Mouse (Mus musculus) kidney, postnatal 25 days (tissue): ENCODE results near the gene Pigo.
A peak's percentile ranks its signal among the peaks of the same experiment; 100 is the strongest.

ENCODE experiments used
- DNase-seq, 2 experiments: peaks; one replicate each; pipeline ENCODE4 v3.0.0; 2021; ENCODE audit warnings: mixed read lengths in 2 of 2

Gene Pigo

DNA sequence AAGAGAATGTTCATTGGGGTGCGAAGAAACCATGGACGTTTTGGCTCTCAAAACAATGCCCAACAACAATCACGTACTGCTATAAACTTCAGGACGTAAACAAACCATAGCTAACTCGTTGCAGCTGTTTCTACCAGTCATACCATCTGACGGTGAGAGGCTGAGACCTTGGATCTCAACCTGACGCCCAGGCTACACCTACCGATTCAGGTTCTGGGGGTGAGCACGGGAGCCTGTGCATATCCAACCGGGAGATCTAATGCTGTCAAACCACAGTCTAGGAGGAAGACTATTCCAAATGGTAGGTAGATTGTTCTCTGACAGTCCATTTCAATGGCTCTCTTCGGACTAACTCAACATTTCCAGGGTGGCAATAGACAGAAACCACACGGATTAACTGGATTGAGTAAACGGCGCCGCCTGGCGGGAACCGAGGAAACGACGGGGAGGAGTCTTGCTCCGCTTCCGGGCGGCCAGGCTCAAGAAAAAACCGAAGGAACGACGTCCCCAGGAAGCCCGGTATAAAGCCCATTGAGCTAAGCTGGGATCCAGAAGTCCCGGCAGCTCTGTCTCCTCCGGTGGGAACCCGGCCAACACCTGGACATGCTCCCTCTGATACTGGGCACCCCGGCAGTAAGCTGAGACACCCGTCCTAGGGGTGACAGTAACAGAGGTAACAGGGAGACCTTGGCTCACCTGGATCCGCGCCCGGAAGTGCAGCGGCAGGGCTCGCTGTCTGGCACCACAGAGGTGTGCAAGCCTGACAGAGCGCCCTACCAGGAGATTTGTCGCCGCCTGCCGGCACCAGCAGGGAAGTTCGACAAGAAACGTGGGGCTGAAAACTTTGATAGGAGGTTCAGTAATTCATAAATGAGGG lies at the start of gene Pigo:
Gene Pigo (minus strand): TSS at position 736 of the 877 bp plus-strand sequence.
- DNase-seq = peak; percentile 96

DNA sequence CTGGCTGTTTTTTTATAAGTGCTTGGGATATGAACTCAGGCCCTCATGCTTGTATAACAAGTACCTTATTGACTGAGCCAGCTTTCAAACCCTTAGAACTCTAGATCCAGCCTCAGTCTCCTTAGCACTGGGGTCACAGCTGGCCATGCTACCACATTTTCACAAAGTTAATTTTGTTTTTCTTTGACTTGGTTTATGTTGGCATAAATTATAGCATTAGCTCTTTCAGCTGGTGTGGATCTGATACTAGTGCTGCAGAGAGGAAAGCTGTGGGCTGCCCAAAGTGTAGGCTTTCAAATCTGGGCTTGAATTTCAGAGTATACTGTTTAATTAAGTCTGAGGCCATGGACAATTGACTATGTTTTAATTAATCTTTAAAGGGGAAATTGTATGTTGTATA lies 49.3 kb upstream of the Pigo start:
- DNase-seq = no peak

DNA sequence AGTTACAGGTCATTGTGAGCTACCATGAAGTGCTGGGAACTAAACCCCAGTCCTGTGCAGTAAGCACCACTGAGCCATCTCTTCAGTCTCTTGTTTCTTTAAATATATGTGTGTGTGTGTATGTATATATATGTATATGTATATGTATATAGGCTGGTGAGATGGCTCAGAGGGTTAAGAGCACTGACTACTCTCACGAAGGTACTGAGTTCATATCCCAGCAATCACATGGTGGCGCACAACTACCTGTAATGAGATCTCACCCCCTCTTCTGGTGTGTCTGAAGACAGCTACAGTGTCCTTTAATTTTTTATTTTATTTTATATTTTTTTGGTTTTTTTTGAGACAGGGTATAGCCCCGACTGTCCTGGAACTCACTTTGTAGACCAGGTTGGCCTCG lies 39.9 kb upstream of the Pigo start:
- DNase-seq = no peak

DNA sequence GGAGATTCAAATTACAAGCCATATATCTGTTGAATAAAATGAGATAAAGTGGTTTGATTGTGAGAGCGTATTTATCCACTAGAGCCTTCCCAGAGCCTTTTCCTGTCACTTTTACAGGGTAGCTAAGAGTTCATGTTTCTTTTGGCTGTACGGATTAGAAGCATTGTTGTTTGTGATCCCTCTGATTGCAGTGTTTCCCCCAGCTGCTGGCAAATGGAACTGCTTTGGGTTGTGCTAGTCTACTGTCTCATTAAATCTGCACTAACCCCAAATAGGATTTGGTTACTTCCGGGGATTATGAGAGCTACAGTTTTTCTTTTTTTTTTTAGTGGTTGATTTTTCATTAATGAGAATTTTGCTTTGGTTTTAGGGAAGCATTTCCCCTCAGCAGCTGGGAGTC lies 34.7 kb upstream of the Pigo start:
- DNase-seq = no peak

DNA sequence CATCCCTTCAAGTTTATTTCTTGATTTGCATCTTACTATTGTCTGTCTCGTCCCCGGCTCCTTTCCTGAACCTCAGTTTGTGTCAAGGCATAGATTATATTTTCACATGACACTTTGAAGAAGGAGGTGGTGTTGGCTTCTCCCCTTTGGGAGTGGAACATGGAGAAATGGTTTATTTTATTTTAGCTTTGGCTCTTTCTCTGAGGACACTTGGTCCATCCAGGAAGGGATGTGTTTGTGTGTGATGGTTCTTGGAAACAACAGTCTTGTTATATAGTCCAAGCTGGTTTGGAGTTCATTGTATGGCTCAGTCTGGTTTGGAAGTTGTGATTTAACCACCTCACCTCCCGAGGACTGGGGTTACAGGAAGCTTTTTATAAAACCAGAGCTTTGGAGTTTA lies 34.1 kb upstream of the Pigo start:
- DNase-seq = no peak

DNA sequence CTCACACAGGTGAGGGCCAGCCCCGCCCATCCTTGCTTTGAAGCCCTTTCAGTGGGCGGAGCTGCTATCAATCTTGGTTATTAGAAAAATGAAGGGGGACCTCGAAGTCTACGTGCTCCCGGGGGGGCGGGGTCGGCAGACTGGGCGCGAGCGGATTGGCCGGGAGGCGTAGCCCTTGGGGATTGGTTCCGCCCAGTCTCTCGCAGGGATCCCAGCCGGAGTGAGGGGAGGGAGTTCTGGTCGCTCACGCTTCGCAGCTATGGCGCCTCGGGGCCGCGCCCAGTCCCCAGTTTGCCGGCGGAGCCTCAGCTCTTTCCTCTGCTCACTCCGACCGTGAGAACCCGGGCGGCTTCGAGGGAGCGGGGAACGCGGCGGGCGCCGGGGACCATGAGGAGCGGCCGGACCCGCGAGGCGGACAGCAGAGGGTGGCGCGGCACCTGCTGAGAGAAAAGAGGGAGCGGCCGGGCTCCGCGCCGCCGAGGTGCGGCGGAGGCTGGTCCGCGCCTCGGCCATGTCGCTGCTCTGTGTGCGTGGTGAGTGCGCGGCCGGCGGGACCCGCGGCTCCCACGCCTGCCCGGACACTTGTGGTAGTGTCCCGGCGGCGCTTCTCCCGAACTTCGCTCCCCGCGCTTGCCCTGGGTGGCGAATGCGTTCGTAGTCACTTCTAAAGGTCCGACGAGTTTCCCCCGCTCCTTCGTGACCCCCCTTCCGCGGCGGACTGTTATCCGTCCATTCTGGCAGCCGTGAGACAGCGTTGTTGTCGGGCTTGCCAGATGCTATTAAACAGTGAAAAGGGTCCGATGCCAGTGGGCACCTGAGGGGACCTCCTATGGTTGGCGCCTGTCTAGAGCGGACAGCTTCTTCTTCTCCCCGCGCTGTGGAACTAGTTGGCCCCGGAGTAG lies 33.4 kb upstream of the Pigo start, which contains the start of gene Unc13b:
Gene Unc13b (plus strand): TSS at position 201 of the 902 bp plus-strand sequence.
- DNase-seq = peak; percentile 96 to 98

DNA sequence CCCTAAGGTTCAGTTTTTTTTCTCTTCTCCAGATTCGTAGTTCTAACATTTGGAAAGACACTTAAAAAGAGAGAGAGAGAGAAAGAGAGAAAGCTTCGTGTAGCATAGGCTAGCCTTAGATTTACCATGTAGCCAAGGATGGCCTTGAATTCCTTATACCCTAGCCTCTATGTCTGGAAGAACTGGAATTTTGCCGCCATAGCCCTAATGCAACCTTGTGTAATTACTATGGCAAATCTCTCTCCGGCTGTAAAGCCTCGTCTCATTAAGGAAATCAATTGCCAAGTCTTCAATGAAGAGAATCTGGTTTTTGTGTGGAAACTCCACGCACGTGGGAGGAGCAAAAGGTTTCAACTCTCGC lies 32.8 kb upstream of the Pigo start:
- DNase-seq = no peak

DNA sequence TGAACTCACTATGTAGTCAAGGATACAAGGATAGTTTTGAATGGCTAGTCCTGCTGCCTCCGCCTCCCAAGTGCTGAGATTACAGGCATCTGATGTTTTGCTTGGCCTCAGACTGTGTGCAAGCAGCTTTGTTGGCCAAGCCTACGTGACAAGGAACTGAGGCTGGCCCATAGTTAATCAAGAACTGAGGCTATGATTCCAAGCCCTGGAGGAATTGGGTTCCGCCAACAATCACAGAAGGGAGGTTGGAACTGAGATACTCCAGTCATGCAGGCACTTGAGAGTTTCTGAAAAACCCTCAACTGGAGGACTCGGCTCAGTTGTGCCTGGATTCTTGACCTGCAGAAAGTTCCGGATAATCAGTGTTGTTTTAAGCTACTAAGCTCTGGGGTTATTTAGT lies 32.0 kb upstream of the Pigo start:
- no peak for DNase-seq

DNA sequence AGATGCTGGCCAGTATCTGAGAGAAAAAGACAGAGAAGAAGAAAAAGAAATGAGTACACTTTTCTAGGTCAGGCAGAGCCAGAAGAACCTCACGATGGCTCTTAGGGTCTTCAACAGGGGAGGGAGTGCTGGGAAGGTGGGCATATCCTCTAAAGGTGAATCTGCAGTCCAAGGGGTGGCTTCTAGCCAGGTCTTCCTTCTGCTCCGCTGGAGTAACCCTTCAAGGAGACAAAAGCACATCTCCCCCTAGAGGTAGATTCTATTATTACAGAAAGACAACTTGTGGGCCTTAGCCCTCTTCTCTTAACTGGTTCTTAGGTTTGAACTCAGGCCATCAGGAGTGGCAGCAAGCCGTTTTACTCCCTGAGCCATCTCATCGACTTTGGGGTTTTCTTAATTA lies 27.0 kb upstream of the Pigo start:
- peak; percentile 67 to 74 for DNase-seq

DNA sequence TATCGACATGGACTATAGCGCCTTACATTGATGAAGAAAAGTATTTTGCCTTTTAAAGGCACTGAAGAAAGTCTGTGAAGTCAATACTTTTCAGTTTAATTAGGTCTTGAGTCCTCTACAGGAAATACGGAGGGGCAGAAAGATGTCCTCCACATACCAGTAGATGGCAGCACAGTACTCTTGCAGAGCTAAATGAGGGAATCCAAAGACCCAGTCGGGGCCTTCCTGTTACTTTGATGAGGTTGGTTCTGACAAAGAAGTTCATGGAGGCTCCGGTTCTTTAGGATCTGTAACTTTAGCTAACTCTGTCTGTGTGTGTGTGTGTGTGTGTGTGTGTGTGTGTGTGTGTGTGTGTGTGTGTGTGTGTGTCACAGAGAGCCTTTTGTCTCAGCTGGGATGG lies 21.6 kb upstream of the Pigo start:
- DNase-seq = peak; percentile 86

DNA sequence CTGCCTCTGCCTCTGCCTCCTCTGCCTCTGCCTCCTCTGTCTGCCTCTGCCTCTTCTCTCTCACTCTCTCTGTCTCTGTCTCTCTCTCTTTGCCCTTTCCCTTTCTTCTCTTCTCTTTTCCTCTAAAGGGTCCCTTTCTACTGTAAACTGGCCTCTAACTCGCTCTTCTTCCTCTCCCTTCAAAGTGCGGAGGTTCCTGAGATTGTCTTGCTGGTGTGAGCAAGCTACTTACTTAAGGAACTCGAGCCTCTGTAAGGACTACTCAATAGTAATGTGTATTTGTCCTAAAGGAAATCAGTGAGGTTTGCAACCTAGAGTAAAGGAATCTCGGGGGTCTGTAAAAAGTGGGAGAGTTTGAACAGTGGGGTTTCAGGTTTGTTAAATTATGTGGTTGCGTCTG lies 21.0 kb upstream of the Pigo start:
- DNase-seq = no peak

DNA sequence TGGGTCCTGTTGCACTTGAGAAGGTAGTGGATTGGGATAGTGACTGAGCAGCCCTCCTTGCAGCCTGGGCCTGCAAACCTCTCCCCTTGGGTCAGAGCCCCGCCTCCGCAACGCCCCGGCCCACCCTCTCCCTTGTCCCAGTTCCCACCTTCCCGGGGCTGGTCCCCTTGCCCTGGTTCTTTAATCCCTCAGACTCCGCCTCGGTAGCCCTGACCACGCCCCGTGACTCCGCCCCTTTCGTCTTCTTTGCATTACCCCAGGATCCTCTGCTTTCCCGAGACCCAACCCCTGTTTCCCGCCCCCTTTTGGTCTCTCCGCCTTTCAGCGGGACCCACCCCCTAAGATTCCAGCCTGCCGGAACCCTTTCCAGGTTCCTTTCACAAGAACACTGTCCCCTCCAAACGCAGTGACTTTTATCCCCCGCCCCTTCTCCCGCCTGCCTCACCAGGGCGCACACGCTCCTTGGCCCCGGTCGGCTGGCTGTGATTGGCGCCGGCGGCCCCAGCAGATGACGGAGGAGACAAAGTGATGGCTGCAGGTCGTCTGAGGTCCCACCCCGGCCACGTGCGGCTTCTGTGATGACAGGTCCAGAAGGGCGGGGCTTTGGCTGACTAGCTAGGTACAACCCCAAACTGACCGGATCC lies 20.2 kb upstream of the Pigo start, which contains the start of gene Fam214b:
Gene Fam214b (minus strand): TSS at position 562 of the 644 bp plus-strand sequence.
- DNase-seq = peak; percentile 99 to 100

DNA sequence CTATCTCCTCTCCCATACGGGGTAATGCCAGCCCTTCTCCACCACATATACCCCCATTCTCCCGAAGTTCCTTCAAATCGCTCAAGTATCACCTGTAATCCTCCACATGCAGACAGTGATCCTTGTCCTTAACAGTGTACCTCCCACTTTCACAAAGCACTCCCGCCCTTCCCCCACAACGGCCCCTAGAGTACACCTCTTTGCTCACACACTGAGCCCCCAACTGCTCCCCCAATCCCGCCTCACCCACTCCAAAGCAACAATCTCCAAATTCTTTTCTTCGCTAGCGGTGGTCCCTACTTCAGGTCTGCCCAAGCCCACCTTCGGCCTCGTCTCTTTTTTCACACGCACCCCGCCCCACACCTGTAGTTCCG lies 19.7 kb upstream of the Pigo start:
- peak in 1 of 2 experiments; percentile 49 for DNase-seq

DNA sequence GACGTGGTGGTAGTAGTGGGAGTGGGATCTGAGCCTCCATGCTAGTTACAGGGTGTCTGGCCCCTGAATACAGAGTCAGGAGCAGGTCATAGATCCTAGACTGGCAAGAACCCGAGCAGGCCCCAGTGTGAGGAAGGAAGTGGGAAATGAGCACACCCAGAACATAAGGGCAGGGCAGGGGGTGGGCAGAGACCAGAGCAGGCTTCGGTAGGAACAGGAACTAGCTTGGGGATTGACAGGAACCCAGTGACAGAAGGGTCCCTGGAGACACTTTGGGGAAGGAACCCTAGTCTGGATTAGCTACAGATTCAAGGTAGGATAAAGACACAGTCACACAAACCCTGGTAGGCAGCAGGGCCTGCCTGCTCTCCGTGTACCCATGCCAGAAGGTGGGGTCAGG lies 19.1 kb upstream of the Pigo start:
- peak; percentile 46 to 83 for DNase-seq

DNA sequence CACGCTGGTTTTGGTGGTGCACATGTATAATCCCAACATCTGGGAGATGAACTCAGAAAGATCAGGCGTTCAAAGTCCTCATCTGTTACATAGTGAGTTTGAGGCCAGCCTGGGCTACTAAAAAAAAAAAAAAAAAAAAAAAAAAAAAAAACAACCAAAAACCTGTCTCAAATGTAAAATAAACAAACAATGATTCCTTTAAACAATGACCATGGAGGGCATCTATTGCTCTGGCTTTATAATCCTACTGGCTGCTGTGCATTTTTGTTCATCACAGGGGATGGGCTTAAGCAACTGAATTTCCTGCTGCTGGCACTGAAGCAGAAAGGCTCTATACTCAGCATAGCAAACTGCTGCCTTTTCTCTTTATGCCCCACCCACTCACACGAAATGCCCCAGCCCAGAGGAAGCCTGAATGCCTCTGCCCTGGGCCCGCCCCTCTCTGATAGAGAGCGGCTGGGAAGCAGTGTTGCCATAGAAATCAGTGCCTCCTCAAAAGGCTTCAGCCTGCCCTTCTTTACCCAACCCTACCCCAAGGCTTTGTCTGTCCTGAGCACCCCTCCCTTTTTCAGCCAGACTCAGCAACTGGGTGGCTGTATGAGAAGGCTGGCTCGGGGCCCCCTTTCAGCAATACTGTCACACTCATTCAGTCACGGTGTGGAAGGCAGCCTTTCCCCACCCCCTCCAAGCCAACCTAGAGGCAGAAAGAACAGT lies 18.2 kb upstream of the Pigo start:
- DNase-seq = peak; percentile 72 to 86

DNA sequence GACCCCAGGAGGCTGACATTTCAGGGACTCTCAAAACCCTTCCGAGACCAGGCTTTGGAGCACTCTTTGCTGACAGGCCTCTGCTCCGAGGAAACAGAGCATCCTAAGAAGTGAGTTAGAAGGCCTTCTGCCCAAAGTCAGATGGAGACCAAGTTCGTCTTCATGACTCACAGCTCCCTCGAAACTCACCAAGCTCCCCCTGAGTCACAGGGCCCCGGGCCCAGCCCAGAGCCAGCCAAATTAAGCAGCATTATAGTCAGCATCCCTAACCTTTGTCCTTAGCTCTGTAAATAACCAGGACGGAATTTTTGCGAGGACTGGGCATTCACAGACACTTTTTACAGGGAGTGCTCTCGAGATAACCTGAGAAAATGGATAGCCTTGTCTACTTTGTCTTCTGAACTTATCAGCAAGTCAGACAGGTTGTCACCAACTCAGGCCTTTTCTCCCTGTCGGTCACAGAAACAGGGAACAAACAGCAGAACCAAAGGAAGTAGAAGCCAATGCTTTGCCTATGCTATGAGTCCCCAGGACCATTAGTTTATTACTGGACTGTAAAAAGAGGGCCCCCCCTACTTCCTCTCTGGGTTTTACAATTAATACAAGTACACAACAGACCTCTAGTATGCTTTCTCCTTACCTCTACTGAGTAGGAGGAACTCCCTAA lies 15.4 kb upstream of the Pigo start:
- no peak for DNase-seq

DNA sequence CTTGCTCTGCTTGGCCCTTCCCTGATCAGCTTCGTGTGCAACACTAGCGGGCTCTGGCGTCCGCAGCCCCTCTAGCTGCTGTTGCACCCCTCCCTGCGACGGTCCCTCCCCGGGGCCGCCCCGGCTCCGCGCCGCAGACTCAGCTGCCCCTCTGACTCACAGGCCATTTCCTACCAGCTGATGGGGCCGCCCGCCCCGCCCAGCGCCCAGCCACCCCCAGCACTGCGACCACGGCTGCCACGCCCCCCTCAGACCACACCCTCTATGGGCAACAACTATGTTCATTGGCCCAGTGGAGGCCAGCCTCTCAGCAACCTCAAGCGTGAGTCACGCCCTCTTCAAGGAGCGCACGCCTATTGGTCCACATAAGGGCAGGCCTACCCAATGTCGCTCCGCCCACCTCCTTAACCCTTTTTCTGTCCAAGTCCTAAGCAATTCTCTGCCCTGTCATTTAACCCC lies 14.5 kb upstream of the Pigo start:
- peak; percentile 98 to 100 for DNase-seq

DNA sequence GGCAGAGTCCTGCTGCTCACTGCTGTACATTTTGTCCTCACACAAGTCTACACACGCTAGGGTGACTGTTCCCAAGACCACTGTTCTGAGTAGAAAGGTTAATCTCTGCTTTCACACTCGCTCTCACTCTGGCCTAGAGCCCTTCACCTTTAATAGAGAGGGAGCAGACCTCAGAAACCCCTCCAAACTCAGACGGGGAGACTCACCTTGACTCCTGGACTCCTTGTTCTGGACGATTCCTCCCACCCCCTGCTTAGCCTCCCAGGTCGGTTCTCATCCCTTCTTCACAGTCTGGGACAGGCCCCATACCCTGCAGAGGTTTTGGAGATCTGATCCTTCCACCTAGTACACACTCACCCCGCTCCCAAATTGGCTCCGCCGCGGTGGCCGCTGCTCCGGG lies 14.0 kb upstream of the Pigo start:
- DNase-seq = no peak

DNA sequence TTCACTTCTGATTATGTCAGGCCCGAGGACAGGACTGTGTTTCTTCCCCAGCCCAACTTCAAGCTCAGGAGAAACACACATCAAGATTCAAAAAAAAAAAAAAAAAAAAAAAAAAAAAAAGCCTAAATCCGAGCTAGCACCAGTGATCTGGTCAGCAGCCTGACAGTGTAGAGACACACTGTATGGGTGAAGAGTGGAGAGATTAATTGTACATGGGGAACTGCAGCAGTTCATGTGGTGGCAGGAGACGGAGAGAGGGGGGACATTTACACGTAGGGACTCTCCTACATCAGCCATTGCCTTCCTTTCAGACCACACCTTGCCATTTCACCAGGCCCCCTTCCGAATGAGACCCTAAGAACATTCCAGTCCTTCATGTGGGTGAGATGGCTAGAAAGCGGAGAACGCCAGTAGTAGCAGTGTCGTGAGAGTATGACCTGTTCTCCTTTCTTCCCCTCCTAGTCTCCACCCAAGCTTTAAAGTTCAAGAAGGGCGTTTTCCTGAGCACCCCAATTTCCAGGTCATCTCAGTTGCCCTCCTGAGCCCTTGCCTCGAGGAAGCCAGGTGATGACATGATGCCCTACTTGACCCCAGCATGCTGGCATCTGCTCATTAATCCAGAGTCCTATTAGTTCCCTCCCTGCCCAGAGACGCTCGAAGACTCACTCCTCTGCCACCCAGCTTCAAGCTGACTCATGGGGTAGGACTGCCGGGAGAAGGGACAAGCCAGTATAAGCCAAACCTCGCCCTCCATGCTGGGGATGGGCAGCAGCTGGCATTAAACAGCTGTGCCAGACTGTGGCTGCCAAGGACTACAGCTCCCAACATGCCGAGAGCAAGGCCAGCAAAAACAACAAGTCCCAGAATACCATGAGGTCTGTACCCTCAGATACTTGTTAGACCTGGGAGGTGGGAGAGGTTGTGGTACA lies 13.2 kb upstream of the Pigo start:
- DNase-seq = peak; percentile 29 to 69

DNA sequence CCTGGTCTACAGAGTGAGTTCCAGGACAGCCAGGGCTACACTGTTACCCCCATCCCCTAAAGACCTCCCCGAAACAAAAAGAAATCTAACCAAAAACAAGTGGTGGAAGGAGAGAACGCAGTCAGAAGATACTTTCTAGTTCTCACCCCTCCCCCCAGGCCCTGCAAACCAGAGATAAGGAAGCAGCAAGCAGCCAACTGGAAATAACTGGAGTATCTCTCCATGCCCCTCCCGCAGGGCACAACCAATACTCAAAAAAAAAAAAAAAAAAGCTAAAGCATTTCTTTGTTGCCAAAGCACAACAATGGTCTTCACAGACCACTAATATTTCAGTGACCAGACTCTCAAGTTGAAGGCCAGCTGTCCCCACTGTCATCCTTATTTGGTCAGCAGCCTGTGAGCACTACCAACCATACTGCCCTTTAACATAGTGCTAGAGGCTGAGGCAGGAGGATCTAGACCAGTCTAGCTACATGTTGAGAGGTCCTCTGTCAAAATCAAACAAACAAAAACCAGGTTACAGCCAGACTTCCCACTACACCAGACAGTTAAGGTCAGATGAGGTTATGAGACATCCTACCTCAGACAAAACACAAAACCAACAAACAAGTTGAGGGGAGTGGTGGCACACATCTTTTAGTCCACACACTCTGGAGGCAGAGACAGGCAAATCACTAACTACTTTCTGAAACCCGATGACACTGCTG lies 12.4 kb upstream of the Pigo start:
- DNase-seq = no peak
